Mouse (Mus musculus): Measurements from ENCODE around the gene Eps8. TPM values are rescaled to one million over a fixed set of nuclear protein-coding genes. Genes with fewer than 3 reads are reported as not detected.

Eps8 gene
- polyA plus RNA-seq, 1 experiment from 2014 or later: 14.2 TPM

DNA sequence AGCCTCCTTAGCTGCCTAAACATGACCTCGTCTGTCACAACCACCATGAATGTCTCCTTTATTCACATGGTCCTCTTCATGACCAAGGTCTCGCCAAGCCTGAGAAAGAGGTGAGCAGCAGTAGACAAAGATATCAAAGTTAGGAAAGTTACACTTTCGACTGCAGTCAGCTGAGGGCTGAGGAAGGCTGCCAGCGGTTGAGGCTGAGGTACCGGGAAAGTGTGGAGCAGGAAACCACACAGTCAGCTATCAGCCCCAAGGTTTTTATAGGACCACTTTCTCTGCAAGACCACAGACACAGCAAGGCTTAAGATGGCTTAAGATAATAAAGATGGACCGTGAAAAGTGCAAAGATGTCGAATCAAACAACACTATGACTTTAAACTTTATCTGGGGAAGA, 17.2 kb downstream of the Eps8 start:
- ATAC-seq (replicated peaks): no peak
- Histone ChIP-seq H3K4me2 (replicated peaks) (no peak overlapping the region), H3K9me3 (no peaks in the 10 kb centered on the region), H3K4me3 (no peak overlapping the region), H3K4me1 (no peaks in the 10 kb centered on the region), H3K27ac (replicated peaks) (no peak overlapping the region), H3K27me3 (no peaks in the 10 kb centered on the region), H3K9ac (replicated peaks) (no peak overlapping the region), H3K36me3 (no peaks in the 10 kb centered on the region)
- whole genome bisulfite sequencing: 64% methylated on average over 7 of the region's 7 CpGs

DNA sequence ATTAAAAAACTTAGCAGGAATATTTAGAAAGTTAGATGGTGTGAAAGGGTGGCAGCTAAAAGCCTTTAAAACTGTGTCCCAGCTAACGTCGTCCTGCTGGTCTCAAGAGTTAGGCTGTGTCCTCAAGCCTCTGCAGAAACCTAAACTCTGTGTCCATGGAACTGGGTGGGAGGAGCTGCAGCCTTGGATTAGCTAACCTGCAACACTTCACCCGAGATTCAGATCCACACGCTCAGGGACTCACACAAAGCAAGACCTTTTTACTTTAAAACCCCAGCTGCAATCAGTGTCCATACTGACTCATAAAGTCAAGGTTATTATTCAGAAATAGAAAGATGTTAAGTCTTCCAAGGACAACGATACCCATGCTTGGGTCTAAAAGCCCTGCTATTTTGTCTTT, 18.5 kb downstream of the Eps8 start:
- H3K9ac ChIP-seq (replicated peaks): no peak overlapping the region
- H3K36me3 ChIP-seq: no peaks in the 10 kb centered on the region
- H3K4me3 ChIP-seq: no peak overlapping the region
- WGBS: 78% methylated on average over 5 of the region's 5 CpGs
- no peaks in the 10 kb centered on the region for H3K4me1 ChIP-seq
- H3K9me3 ChIP-seq: no peaks in the 10 kb centered on the region
- H3K4me2 ChIP-seq (replicated peaks): no peak overlapping the region
- H3K27ac ChIP-seq (replicated peaks): no peak overlapping the region
- no peak for ATAC-seq (replicated peaks)
- no peaks in the 10 kb centered on the region for H3K27me3 ChIP-seq

DNA sequence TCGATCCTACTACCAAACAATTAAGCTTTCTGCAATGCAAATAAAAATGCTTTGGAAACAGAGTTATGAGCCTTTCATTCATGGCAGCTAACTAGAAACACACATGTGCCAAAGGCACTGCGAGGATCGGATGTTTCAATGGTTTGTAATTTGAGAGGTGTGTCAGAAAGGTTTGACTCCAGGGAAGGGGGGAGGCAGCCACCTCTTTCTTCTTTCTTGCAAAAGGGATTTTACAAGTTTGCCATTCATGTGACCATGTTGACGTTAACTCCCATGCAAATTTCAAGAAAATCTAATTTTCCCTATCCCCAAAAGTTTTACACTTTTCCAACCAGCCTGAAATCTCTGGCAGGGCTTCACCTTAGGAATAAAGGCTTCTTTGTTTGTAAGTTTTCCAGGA, 21.1 kb downstream of the Eps8 start:
- no peak overlapping the region for H3K27ac ChIP-seq (replicated peaks)
- no peak overlapping the region for H3K4me2 ChIP-seq (replicated peaks)
- H3K4me3 ChIP-seq: no peak overlapping the region
- H3K9ac ChIP-seq (replicated peaks): no peak overlapping the region
- no peaks in the 10 kb centered on the region for H3K27me3 ChIP-seq
- 35% methylated on average over 4 of the region's 4 CpGs for WGBS
- H3K36me3 ChIP-seq: no peaks in the 10 kb centered on the region
- no peaks in the 10 kb centered on the region for H3K9me3 ChIP-seq
- no peak for ATAC-seq (replicated peaks)
- peaks cover 5% of the 10 kb centered on the region for H3K4me1 ChIP-seq

DNA sequence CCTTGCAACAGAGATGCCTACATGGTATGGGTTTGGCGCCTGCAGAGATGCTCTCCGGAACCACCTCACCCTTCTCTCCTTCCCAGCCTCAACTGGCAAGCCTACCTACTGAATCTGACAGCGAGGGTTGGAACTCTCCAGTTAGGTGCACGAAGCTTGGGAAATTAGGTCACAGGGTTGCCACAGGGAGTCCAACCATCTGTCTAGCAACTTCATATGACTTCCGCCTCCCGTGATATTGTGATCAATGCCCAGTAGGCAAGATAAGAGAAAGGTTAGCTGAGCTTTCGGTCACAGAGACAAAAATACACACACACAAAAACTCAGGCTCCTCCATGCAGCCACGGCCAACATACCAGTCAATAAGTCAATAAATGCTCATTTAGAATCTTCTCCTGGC, 21.6 kb downstream of the Eps8 start:
- Histone ChIP-seq H3K4me1 (peaks cover 5% of the 10 kb centered on the region), H3K27me3 (no peaks in the 10 kb centered on the region), H3K4me3 (no peak overlapping the region), H3K9me3 (no peaks in the 10 kb centered on the region), H3K27ac (replicated peaks) (no peak overlapping the region), H3K4me2 (replicated peaks) (no peak overlapping the region), H3K36me3 (no peaks in the 10 kb centered on the region), H3K9ac (replicated peaks) (no peak overlapping the region)
- ATAC-seq (replicated peaks): no peak
- WGBS: 89% methylated on average over 8 of the region's 8 CpGs

DNA sequence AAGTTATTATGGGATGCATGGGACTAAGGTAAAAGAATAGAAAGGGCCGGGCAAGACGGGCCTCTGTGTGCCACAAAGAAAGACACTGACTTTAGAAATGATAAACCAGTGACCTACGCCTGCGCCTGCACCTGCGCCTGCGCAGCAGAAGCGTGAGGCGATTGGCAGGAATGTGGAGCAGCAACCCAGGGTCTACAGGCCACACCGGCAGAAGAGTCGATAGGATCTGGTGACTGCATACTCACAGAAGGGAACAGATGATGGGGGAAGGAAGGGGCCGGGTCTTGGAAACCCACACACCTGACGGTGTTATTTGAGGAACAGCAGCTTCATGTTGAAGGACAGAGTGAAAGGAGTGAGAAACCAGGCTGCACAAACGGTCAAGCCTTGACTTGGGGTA, 24.3 kb downstream of the Eps8 start:
- 91% methylated on average over 13 of the region's 13 CpGs for WGBS
- no peaks in the 10 kb centered on the region for H3K36me3 ChIP-seq
- H3K4me2 ChIP-seq (replicated peaks): no peak overlapping the region
- H3K9ac ChIP-seq (replicated peaks): no peak overlapping the region
- no peaks in the 10 kb centered on the region for H3K27me3 ChIP-seq
- no peaks in the 10 kb centered on the region for H3K9me3 ChIP-seq
- H3K27ac ChIP-seq (replicated peaks): no peak overlapping the region
- peaks cover 5% of the 10 kb centered on the region for H3K4me1 ChIP-seq
- no peak for ATAC-seq (replicated peaks)
- H3K4me3 ChIP-seq: no peak overlapping the region

DNA sequence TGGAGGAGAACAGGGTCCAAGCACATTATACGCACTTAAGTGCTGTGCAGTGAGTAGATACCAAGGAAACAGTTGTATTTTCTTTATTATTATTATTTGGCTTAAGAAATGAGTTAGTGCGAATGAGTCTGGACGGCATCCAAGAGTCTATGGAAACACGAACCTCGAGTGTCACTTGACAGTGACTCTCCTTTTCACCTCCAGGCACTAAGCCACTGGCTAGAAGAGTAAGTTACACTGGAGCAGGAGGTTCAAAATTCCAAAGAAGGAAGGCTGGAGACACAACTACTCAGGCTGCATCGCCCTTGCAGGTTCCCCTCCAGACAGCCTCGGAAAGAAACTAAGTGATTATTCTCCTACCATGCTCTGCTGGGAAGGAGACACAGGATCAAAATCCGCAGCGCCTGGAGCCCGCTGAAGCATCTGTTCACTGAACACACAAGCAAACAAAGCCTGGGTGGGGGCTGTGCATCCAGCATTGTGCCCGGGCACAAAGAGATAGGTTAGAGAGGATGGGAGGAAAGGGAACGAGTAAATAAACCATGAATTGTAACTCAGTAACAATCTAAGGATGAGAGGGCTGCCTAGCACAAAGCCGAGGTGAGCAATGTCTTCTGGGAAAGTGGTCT, 25.0 kb downstream of the Eps8 start:
- 32% methylated on average over 13 of the region's 13 CpGs for WGBS
- Histone ChIP-seq H3K4me1 (peaks cover 5% of the 10 kb centered on the region), H3K9ac (replicated peaks) (no peak overlapping the region), H3K27me3 (no peaks in the 10 kb centered on the region), H3K9me3 (no peaks in the 10 kb centered on the region), H3K36me3 (no peaks in the 10 kb centered on the region), H3K4me2 (replicated peaks) (no peak overlapping the region), H3K27ac (replicated peaks) (no peak overlapping the region), H3K4me3 (no peak overlapping the region)
- ATAC-seq (replicated peaks): 0 out of 2 replicates have a peak, but pooled peaks have one; percentile 57

DNA sequence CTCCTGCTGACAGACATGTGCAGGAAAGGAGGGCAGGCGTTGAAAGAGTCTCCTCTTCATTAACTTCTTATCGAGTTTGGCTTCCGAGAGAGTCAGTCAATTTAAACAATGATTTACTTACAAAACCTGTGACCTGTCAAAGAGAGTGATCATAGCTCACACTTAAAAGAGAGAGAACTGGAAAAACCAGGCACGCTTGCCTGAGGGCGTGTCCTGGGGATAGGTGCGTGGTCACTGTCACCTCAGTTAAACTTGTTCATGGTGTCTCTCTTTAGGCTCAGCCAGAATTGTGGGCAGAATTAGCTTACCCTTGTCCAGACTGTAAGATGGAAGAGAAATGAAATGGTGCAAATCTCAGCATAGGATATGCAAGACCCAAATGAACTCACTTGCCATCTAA, 26.0 kb downstream of the Eps8 start:
- Histone ChIP-seq H3K27ac (replicated peaks) (no peak overlapping the region), H3K4me1 (peaks cover 5% of the 10 kb centered on the region), H3K36me3 (no peaks in the 10 kb centered on the region), H3K27me3 (no peaks in the 10 kb centered on the region), H3K4me2 (replicated peaks) (no peak overlapping the region), H3K4me3 (no peak overlapping the region), H3K9ac (replicated peaks) (no peak overlapping the region), H3K9me3 (no peaks in the 10 kb centered on the region)
- ATAC-seq (replicated peaks): no peak
- WGBS: 92% methylated on average over 6 of the region's 6 CpGs

DNA sequence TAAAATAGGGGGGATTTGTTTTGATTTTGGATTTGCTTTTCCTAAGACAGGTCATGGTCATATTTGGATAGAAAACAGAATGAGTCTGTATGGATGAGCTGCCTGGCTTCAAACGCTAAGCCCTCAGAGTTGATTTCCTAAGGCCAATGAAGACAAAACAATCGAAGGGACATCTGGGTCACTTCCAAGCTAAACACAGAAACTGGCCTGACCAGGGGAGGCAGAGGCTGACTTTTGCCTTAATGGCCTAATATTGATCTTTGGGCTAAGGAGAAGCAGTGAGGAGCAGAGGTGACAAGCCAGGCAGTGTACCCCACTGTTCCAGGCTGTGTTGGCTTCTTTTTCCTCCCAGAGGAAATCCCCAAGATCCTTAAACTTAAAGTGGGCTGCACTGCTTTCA, 33.7 kb downstream of the Eps8 start:
- H3K4me3 ChIP-seq: no peak overlapping the region
- H3K4me2 ChIP-seq (replicated peaks): no peak overlapping the region
- H3K9me3 ChIP-seq: no peaks in the 10 kb centered on the region
- H3K4me1 ChIP-seq: no peaks in the 10 kb centered on the region
- no peak overlapping the region for H3K9ac ChIP-seq (replicated peaks)
- no peak overlapping the region for H3K27ac ChIP-seq (replicated peaks)
- H3K36me3 ChIP-seq: no peaks in the 10 kb centered on the region
- no peaks in the 10 kb centered on the region for H3K27me3 ChIP-seq
- no peak for ATAC-seq (replicated peaks)
- 88% methylated on average over 2 of the region's 2 CpGs for WGBS

DNA sequence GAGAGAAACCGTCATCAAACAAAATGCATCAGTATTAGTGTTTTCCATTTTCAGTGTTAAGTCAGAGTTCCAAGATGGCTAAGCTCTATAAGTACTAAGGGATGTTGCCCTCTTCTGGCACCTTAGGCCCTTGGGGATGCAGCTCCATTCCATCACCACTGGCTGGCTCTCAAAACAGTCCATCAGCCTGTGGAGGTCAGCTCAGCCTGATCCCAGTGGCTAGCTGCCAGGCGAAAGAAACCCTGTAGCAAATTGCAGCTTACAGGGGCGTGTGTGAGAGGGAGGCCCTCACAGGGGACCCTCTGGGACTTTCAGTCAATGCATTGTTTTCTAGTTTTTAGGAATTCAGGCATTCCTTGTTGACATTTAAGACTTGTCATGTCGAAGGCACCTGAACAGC, 40.8 kb downstream of the Eps8 start:
- Histone ChIP-seq H3K9me3 (no peaks in the 10 kb centered on the region), H3K9ac (replicated peaks) (no peak overlapping the region), H3K27me3 (no peaks in the 10 kb centered on the region), H3K27ac (replicated peaks) (no peak overlapping the region), H3K4me3 (no peak overlapping the region), H3K4me2 (replicated peaks) (no peak overlapping the region), H3K4me1 (no peaks in the 10 kb centered on the region), H3K36me3 (no peaks in the 10 kb centered on the region)
- WGBS: 45% methylated on average over 4 of the region's 4 CpGs
- ATAC-seq (replicated peaks): no peak

DNA sequence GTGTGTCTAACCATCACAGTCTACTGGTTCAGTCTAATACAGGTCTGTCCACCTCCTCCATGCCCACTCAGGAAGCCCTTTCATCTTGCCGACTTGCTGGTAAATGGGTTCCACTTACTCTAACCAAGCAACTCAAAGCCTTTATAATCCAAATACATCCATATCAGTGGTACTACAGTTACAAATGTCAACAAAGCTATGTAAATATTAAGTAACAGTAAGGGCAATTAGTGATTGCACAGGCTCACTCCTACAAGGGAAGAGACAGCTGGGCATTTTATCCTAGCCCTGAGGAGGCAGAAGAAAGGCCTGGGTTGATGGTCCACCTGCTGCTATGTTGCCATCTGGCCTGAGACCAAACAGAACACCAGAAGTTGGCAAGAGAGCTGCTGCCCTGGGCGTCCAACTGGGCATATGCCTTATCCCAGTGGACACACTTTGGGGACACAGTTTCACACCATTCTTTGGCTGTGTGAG, 42.6 kb downstream of the Eps8 start:
- H3K27ac ChIP-seq (replicated peaks): no peak overlapping the region
- H3K4me2 ChIP-seq (replicated peaks): no peak overlapping the region
- H3K36me3 ChIP-seq: no peaks in the 10 kb centered on the region
- H3K4me1 ChIP-seq: no peaks in the 10 kb centered on the region
- no peaks in the 10 kb centered on the region for H3K9me3 ChIP-seq
- H3K4me3 ChIP-seq: no peak overlapping the region
- no peak for ATAC-seq (replicated peaks)
- WGBS: 62% methylated on average over 2 of the region's 2 CpGs
- H3K9ac ChIP-seq (replicated peaks): no peak overlapping the region
- no peaks in the 10 kb centered on the region for H3K27me3 ChIP-seq

DNA sequence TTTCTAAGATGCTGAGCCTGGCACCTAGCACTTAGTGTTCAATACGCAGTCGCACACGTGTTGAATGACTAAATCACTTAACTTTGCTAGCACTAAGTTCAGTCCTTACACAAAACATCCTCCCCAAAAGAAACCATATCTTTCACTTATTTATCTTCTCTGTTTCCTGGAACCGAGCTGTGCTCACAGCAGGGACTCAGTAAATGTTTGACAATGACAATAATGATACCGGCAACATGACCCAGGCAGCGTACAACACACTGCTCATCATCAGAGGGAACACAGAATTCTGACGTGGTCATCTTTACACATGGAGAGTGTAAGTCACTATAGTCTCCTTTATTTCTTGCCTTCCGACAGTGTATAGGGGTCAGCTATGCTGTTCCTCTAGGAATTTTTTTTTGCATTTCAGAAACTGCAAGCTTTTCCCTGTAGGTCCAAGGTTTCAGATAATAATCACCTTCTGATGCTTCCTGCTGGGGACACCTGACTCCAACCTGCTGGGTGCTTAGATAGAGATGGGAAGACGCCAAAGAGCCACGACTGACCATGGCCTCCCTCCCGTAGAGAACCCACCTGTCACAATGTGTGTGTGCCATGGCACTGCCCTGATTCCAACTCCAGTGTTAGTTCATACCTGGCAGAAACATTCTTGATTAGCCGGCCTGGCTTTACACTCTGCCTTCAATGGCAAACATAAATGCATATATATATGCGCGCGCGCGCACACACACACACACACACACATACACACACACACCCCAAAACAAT, 46.3 kb downstream of the Eps8 start:
- Histone ChIP-seq H3K9me3 (no peaks in the 10 kb centered on the region), H3K27me3 (no peaks in the 10 kb centered on the region), H3K36me3 (no peaks in the 10 kb centered on the region), H3K27ac (replicated peaks) (no peak overlapping the region), H3K4me1 (no peaks in the 10 kb centered on the region), H3K4me3 (no peak overlapping the region), H3K4me2 (replicated peaks) (no peak overlapping the region), H3K9ac (replicated peaks) (no peak overlapping the region)
- ATAC-seq (replicated peaks): no peak
- WGBS: 92% methylated on average over 17 of the region's 17 CpGs

DNA sequence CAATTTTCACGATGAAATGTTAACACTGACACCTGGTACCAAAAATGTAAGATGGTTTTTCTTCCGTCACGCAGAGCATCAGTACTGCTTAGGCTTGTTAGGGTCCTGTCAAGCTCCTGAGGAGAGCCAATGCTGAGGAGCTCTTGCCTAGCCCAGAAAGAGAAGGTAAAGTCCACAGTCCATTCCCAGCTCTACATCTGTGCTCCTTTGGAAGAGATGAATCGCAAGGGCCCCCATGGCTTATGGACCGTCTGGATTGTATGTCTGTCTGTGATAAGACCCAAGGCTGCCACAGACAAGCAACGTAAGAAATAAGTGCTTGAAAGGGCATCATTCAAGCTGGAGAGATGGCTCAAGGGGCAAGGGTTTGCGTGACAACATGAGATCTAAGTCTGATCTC, 48.1 kb downstream of the Eps8 start:
- H3K4me3 ChIP-seq: no peak overlapping the region
- 91% methylated on average over 7 of the region's 7 CpGs for WGBS
- H3K9ac ChIP-seq (replicated peaks): no peak overlapping the region
- H3K4me2 ChIP-seq (replicated peaks): no peak overlapping the region
- H3K27ac ChIP-seq (replicated peaks): no peak overlapping the region
- H3K4me1 ChIP-seq: no peaks in the 10 kb centered on the region
- H3K9me3 ChIP-seq: no peaks in the 10 kb centered on the region
- ATAC-seq (replicated peaks): no peak
- H3K27me3 ChIP-seq: no peaks in the 10 kb centered on the region
- H3K36me3 ChIP-seq: no peaks in the 10 kb centered on the region
